Mouse (Mus musculus) ES-E14 (cell line): Measurements from ENCODE around the gene Btbd8.

ENCODE experiments used
- CHD2 ChIP-seq: IDR thresholded peaks from 2 replicates; pipeline ENCODE4 v1.6.1; 2014; ENCODE audit warnings: mild to moderate bottlenecking, low read depth, low read length, inconsistent platforms
- HCFC1 ChIP-seq: IDR thresholded peaks from 2 replicates; pipeline ENCODE4 v1.6.1; 2012; ENCODE audit warnings: low read length, inconsistent platforms, borderline replicate concordance; ENCODE audit not compliant: insufficient read depth
- ZC3H11A ChIP-seq: IDR thresholded peaks from 2 replicates; pipeline ENCODE4 v1.6.1; 2012; ENCODE audit warnings: low read depth, mild to moderate bottlenecking, inconsistent platforms, low read length, borderline replicate concordance
- ZNF384 ChIP-seq: IDR thresholded peaks from 2 replicates; pipeline ENCODE4 v1.6.1; 2012; ENCODE audit warnings: low read depth, low read length, inconsistent platforms

- TF ChIP-seq ZNF384: no peak
- TF ChIP-seq HCFC1: no peak
- TF ChIP-seq ZC3H11A: no peak
- no peak for TF ChIP-seq CHD2
These were observed 110.2 kb downstream of the Btbd8 start for GRCm38 (mm10) chr5:107547955-107548354.
